Mouse (Mus musculus) erythroblast, embryonic 14.5 days (primary cell): ENCODE measurements around the gene Zkscan5. TPM values are rescaled to one million over a fixed set of nuclear protein-coding genes. Genes with fewer than 3 reads are reported as not detected.
A peak's percentile ranks its signal among the peaks of the same experiment; 100 is the strongest.
"Not testable (repeated sequence)": the region's sequence is repeated elsewhere in the genome, so short reads cannot be mapped to it uniquely, and the experiment has no call there.

Experiments used
- H3K27me3 ChIP-seq: 2 replicates; pipeline ENCODE4 v1.6.1; 2012; ENCODE audit warnings: inconsistent platforms; ENCODE audit not compliant: control insufficient read depth
- H3K36me3 ChIP-seq: 2 replicates; pipeline ENCODE4 v1.6.1; 2012; ENCODE audit warnings: mild to moderate bottlenecking, inconsistent platforms; ENCODE audit not compliant: control insufficient read depth
- H3K4me1 ChIP-seq: 2 replicates; pipeline ENCODE4 v1.6.1; 2012; ENCODE audit warnings: inconsistent platforms; ENCODE audit not compliant: control insufficient read depth
- H3K4me3 ChIP-seq: replicated peaks from 2 replicates; pipeline ENCODE3; 2012; ENCODE audit warnings: moderate library complexity, mild to moderate bottlenecking, inconsistent platforms
- H3K9me3 ChIP-seq: 2 replicates; pipeline ENCODE4 v1.6.1; 2012; ENCODE audit warnings: low read length, inconsistent platforms, mixed read lengths; ENCODE audit not compliant: control insufficient read depth
- GATA1 ChIP-seq: IDR thresholded peaks from 2 replicates; pipeline ENCODE4 v1.6.1; 2012; ENCODE audit warnings: low read length, inconsistent platforms, mixed read lengths
- TAL1 ChIP-seq: IDR thresholded peaks from 3 replicates; pipeline ENCODE4 v1.6.1; 2012; ENCODE audit warnings: low read length, inconsistent platforms, mixed read lengths
- polyA plus RNA-seq: library from polyadenylated mRNA; stranded (reverse); fragments of >175 nt; gene quantifications from 2 replicates; pipeline ENCODE4 v1.2.3, GENCODE M21; 2012

The Zkscan5 gene
- polyA plus RNA-seq, 1 experiment, result 0.13 TPM

DNA sequence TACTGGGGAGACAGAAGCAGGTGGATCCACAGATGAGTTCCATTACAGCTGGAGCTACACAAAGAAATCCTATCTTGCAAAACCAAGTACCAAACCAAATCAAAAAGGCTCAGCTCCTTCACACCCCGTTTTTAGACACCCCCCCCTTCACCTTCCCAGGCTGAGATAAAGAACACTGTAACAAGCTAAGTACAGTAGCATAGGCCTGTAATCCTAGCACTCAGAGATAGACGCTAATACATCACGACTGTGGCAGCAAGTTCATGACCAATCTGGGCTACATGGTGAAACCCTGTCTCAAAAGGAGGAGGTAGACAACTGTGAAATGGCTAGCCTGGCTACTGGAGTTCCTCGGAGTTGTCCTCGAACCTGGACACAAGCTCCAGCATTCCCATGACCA is 14.0 kb upstream of the Zkscan5 start:
- peak overlapping the region; percentile 83 for H3K4me3 ChIP-seq
- H3K4me1 ChIP-seq, result peaks cover 35% of the 10 kb centered on the region
- no peak for TF ChIP-seq TAL1
- TF ChIP-seq GATA1, result no peak
- no peaks in the 10 kb centered on the region for H3K27me3 ChIP-seq
- no peaks in the 10 kb centered on the region for H3K9me3 ChIP-seq
- peaks cover 68% of the 10 kb centered on the region for H3K36me3 ChIP-seq

DNA sequence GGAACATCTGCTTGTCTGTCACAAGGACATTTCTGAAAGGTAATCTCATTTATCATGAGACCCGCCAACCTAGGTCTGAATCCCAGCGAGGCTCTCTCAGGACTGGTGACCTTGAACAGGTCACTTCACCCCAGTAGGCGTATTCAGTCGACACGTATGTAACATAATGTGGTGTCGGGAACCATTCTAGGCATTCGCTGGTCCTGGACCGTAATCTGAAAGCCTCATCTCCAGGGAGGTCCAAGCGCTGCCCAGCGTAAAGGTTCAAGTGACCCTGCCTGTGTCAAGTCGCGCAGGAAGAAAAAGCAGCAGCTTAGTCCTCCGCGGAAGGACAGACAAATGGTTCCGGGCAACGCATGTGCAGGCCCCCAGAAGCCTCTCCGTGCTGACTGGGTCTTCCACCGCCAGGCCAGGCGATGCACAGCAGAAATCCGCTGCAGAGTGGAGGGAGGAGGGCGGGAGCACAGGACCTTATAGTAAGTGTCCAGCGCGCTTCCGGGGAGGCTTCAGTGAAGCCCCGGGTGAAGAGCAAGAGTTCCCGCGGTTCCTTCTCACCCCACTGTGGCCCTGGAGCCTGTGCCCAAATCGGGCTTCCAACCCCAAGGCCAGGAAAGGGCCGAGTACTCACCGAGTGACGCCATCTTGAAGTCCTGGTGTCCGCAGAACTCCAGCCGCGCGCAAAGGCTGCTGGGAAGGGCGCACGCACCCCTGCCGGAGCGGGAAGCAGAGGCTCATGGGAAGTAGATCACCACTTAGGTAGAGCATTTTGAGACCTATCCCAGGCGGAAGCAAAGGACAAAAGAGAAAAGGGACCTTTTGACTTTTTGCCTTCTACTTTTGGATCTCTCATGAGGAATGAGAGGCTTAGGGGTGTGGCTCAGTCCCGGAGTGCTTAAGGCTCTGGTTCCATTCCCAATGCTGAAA is 13.2 kb upstream of the Zkscan5 start:
- peaks cover 68% of the 10 kb centered on the region for H3K36me3 ChIP-seq
- no peaks in the 10 kb centered on the region for H3K9me3 ChIP-seq
- TF ChIP-seq TAL1, result no peak
- TF ChIP-seq GATA1, result peak; percentile 76
- H3K4me3 ChIP-seq, result peak overlapping the region; percentile 83
- H3K27me3 ChIP-seq, result no peaks in the 10 kb centered on the region
- peaks cover 35% of the 10 kb centered on the region for H3K4me1 ChIP-seq

DNA sequence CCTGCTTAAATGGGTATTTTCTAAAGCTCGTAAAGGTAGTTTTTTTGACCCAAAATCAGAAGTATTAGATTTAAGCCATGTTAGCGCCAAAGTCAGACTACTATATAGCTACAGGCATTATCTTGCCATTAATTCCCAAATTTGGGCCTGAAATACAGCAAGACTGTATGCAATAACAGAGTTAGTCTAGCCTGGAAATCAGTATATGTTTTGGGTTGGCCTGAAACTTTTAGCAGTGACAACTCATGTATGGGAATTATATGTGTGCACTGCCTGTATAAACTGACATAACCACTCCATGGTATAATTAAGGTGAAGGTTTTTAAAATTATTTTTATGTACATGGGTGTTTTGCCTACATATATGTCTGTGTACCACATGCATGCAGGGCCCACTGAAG is 12.4 kb upstream of the Zkscan5 start, which contains the start of gene Atp5j2:
Gene Atp5j2, minus strand, starts transcription at position 101 of the 400 bp plus-strand sequence.
- H3K36me3 ChIP-seq, result peaks cover 66% of the 10 kb centered on the region

DNA sequence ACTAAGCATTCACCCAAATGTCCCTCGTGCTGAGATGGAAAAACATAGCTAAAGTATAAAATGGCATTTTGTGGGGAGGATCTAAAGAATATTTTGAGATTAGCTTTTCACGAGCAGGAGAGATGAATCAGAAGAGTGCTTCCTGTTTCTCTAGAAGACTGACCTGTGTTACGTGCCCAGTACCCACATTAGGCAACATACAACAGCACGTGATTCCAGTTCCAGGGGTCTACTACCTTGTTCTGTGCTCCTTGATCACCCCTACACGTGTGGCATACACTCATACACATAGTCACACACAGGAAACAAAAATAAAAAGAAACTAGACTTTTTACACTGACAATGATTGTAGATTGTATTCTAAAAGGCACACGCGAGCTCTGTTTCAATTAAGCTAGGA is 4.0 kb upstream of the Zkscan5 start:
- Histone ChIP-seq H3K4me3 (peak overlapping the region; percentile 87), H3K4me1 (peaks cover 51% of the 10 kb centered on the region), H3K36me3 (peaks cover 41% of the 10 kb centered on the region), H3K27me3 (no peaks in the 10 kb centered on the region), H3K9me3 (no peaks in the 10 kb centered on the region)
- TF ChIP-seq TAL1 (no peak), GATA1 (no peak)

More for the DNA sequence above, 12.4 kb upstream of the Zkscan5 start, which contains the start of gene Atp5j2:
- no peak for TF ChIP-seq GATA1
- Histone ChIP-seq H3K27me3 (no peaks in the 10 kb centered on the region), H3K4me3 (peak within 1 kb of the TSS; percentile 83), H3K4me1 (peaks cover 35% of the 10 kb centered on the region), H3K9me3 (no peaks in the 10 kb centered on the region)

DNA sequence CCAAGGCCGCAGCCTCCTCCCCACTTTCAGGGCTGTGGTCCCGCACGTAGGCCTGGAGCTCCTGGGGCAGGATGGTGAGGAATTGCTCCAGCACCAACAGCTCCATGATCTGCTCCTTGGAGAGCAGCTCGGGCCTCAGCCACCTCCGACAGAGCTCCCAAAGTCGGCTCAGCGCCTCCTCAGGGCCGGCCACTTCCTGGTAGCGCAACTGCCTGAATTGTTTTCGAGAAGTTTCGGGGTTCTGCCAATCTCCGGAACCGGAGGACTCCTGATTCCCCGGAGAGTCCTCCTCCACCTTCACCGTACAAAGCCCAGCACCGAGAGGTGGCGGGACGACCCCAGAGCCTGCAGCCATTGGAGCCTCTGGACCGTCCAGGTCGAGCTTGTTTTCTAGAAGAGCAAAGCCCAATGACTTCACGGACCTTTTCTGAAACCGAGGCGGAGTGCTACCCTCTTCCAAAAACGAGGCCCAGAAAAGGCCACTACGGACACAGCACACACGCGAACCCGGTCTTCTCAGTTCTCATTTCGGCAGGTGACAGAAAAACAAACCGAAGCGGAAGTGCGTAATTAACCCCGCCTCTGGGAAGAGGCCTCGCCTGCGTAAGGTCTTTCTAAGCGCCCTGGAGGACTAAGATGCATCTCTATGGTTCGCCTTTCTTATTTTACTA is 2.9 kb upstream of the Zkscan5 start, which contains the start of gene Zkscan14:
Gene Zkscan14, minus strand, starts transcription at position 548 of the 671 bp plus-strand sequence.
- no peaks in the 10 kb centered on the region for H3K27me3 ChIP-seq
- H3K4me3 ChIP-seq, result peak within 1 kb of the TSS; percentile 87
- peaks cover 31% of the 10 kb centered on the region for H3K36me3 ChIP-seq
- peaks cover 59% of the 10 kb centered on the region for H3K4me1 ChIP-seq
- H3K9me3 ChIP-seq, result no peaks in the 10 kb centered on the region
- no peak for TF ChIP-seq TAL1
- TF ChIP-seq GATA1, result no peak

DNA sequence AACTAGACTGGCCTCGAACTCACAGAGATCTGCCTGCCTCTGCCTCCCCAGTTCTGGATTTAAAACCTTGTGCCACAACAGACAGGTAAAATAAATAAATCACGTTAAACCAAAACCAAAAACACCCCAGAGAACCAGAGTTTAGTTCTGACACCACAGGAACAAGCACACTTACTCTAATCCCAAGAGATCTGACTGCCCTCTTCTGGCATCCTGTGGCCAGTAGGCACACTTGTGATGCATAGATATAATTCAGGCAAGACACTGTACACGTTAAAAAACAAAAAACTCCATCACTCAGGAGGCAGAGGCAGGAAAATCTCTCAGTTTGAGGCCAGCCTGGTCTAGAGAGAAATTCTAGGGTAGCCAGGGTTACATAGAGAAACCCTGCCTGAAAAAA is 1.9 kb upstream of the Zkscan5 start:
- Histone ChIP-seq H3K27me3 (no peaks in the 10 kb centered on the region), H3K36me3 (peaks cover 32% of the 10 kb centered on the region), H3K4me1 (peaks cover 59% of the 10 kb centered on the region), H3K9me3 (0 out of 2 replicates have a peak, but pooled peaks cover 2% of the 10 kb centered on the region), H3K4me3 (no peak overlapping the region)
- no peak for TF ChIP-seq GATA1
- no peak for TF ChIP-seq TAL1

DNA sequence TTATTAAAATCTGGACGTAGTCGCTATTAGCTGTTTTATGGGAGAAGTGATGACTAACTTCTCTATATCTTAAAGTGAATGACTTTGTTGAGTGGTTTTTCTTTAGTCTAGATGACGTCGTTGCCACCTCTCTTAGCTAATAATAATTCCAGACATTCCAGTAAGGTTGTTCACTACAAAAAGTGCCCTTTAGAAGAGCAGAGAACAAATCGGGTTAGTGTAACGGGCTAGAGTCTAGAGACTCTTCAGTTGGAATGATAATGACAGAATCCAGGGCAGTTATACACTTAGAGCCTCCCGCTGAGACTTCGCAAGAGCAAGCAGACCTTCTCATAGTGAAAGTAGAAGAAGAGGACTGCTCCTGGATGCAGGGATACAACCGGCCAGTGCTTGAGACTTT is 679 bp downstream of the Zkscan5 start:
- Histone ChIP-seq H3K4me3 (peak overlapping the region; percentile 86), H3K36me3 (peaks cover 24% of the 10 kb centered on the region), H3K4me1 (peaks cover 54% of the 10 kb centered on the region), H3K27me3 (no peaks in the 10 kb centered on the region), H3K9me3 (0 out of 2 replicates have a peak, but pooled peaks cover 2% of the 10 kb centered on the region)
- TF ChIP-seq TAL1 (no peak), GATA1 (no peak)

DNA sequence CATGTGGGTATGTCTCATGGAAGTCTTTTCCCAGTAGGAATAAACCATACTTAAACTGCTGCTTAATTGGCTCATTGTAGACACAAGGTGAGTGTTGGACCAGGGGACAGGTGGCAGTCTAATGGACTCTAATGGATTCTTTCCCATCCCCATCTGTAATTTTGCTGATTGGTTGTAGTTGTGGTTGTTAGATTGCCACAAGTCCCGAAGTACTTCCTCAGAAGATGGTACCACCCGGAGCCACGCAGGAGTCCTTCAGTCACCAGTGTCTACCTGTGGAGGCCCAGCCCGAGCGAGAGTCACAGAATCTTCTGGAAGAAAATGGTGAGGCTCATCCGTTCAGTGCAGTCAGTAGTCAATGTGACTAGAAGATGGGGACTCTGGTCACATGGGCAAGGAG is 3.0 kb downstream of the Zkscan5 start:
- Histone ChIP-seq H3K36me3 (peaks cover 42% of the 10 kb centered on the region), H3K9me3 (0 out of 2 replicates have a peak, but pooled peaks cover 2% of the 10 kb centered on the region), H3K27me3 (no peaks in the 10 kb centered on the region), H3K4me1 (peaks cover 38% of the 10 kb centered on the region), H3K4me3 (no peak overlapping the region)
- no peak for TF ChIP-seq TAL1
- TF ChIP-seq GATA1, result no peak

DNA sequence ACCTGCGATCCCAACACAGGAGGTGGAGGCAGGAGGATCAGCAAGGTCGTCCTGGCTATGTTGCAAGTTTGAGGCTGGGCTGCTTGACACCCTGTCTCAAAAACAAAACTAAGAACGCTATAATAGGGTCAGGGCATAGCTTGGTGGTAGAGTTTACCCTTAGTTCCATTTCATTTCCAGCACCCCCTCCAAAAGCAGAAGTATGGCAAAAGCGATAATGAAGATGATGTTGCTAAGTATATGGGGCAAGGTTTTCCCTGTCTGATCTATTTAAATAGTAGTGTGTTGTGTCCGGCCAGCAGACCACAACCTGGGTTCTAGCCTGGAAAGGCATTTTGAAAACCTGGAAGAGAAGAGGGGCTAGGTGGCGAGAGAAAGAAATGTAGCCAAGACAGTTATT is 3.6 kb downstream of the Zkscan5 start:
- Histone ChIP-seq H3K36me3 (peaks cover 48% of the 10 kb centered on the region), H3K4me3 (no peak overlapping the region), H3K27me3 (no peaks in the 10 kb centered on the region), H3K4me1 (peaks cover 33% of the 10 kb centered on the region), H3K9me3 (0 out of 2 replicates have a peak, but pooled peaks cover 2% of the 10 kb centered on the region)
- TF ChIP-seq TAL1 (no peak), GATA1 (no peak)

DNA sequence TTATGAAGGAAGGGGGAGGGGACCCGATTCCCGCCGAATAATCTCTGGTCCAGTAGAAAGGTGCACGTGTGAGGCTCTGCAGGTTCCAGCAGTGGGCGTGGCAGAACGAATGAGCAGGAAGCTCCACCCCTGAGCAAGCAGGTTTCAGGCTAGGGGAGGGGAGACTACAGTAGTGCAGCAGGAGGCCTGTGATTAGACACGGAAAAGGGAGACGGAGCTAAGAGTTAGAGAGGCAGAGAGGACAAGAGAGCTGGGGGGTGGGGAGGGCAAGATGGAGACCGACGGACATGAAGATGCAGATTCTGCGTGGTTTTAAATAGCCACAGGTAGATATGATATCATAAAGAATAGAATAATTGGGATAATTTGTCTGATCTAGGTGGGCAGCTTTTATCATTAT is 4.0 kb downstream of the Zkscan5 start:
- H3K4me3 ChIP-seq, H3K9me3 ChIP-seq, H3K27me3 ChIP-seq: not testable (repeated sequence)
- H3K36me3 ChIP-seq, result peaks cover 52% of the 10 kb centered on the region
- peaks cover 28% of the 10 kb centered on the region for H3K4me1 ChIP-seq
